Mouse (Mus musculus) heart, postnatal 0 days (tissue): ENCODE results near the gene Zbp1.

Experiments
- CTCF ChIP-seq: IDR thresholded peaks from 2 replicates; pipeline ENCODE4 v1.5.1; 2016; ENCODE audit warnings: antibody characterized with exemption, control low read depth, low read depth
- EP300 ChIP-seq: IDR thresholded peaks from 2 replicates; pipeline ENCODE4 v1.6.1; 2016; ENCODE audit warnings: antibody characterized with exemption, low read depth

DNA sequence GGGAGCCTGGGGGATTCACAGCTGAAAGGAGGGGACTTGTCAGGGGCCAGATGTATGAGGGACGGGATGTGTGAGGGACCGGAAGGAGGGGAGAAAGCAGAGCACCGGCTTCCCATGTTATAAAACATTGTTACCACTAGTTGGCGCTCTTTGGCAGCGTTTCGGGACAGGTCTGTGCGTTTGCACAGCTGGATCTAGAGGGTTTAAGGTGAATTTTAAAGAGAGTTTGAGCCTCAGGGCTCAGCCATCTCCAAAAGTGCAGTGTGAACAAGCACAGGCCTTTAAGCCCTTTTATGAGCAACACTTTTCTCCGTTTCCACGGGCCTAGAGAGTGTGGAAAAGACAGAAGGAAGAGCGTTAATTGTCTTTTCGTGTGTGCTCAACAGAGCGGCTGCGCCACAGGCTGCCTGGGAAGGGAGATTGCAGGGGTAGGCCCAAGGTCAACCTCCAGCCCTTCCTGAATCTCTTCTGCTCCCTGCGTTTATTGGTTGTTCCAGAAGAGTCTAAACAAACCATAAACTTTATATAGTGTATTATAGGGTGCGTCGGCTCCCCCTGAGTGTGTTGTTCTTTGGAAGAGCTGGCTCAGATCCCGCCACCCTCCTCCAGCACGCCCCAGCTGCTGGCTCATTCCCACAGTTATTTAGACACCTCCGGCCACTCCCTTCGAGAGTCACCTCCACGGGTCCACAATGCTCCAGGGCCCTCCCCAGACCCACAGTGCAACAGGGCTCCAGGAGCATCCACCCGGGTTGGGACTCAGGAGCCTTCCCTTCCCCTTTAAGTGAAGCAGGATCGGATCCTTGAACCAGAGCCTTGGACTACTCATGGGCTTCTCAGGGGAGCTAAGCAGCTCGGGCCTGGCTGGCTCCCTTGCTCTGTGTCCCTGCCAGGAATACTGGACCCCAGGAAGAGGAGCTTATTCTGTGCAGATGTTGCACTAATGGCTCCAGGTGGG lies 59.1 kb downstream of the Zbp1 start:
- TF ChIP-seq EP300 (no peak), CTCF (peak; percentile 77)
